Mouse (Mus musculus): ENCODE data around the gene Fam117b. TPM values are rescaled to one million over a fixed set of nuclear protein-coding genes. Genes with fewer than 3 reads are reported as not detected.
A peak's percentile ranks its signal among the peaks of the same experiment; 100 is the strongest.

Gene Fam117b
- polyA plus RNA-seq (2012; rRNA removed): 9.5 and 13.8 TPM in 2 replicates

DNA sequence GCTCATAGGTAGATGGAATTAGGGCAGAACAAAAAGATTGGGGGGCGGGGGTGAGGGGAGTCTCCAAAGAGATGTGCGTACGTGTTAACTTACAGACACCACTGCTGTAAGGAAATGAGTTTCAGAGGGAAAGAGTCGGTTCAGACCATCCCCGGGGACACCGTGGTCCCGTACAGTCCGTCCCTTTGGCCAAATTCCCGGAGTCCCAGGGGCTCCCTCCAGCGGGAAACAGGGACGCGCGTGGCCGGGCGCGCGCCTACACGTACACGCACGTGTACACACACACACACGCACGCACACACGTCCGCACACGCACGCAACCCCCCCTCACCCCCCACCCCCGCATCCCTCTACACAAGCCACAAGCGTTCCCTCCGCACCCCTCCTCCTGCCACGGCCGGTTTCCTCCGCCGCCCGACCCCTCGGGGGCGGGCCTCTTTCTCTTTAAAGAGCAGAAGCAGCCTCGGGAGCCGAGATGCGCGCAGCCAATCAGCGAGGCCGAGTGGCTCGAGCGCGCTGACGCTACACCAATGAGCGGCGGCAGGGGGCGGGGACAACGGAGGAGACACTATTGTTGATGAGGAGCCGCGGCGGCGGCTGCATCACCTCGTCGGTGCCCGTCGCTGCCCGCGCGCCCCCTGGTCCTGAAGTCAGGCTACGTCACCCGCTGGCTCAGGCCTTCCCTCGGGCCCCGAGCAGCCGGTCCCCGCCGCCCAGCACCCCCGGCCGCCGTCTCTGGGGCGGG lies at the start of gene Fam117b:
Gene Fam117b, plus strand, starts transcription at position 594 of the 745 bp plus-strand sequence.
- TF ChIP-seq CTCF (IDR thresholded peaks at IDR 0.05; ENCODE audit: extremely low read depth, insufficient read depth, insufficient read length, insufficient replicate concordance) (no peak), POLR2A (IDR thresholded peaks at IDR 0.05; ENCODE audit: low read depth, low read length) (peak; percentile 26; the same call in 1 of the 2 replicates)
- Histone ChIP-seq H3K4me3 (ENCODE audit: extremely low read depth, insufficient read depth, insufficient read length) (peak within 1 kb of the TSS; percentile 95), H3K27ac (ENCODE audit: insufficient read depth, low read length) (peak within 1 kb of the TSS; percentile 97), H3K36me3 (ENCODE audit: control insufficient read depth, insufficient read depth, low read length) (no peaks in the 10 kb centered on the region), H3K4me1 (ENCODE audit: control insufficient read depth, insufficient read depth, insufficient read length) (no peaks in the 10 kb centered on the region; the same call in 1 of the 2 replicates), H3K27me3 (ENCODE audit: control insufficient read depth, insufficient read depth, low read length) (no peaks in the 10 kb centered on the region)
- WGBS: under 1% methylated on average over 72 of the region's 72 CpGs
- DNase-seq (ENCODE audit: low read depth in 1 of 2, low spot score in 2 of 2): peak; percentile 94 to 99

DNA sequence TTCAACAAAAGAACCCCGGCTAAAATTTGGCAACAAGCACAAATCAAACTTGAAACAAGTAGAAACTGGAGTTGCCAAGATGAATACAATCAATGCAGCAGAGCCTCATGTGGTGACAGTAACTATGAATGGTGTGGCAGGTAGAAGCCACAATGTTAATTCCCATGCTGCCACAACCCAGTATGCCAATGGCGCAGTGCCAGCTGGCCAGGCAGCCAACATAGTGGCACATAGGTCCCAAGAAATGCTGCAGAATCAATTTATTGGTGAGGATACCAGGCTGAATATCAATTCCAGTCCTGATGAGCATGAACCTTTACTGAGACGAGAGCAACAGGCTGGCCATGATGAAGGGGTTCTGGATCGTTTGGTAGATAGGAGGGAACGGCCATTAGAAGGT lies 44.8 kb upstream of the Fam117b start:
- no peaks in the 10 kb centered on the region for H3K4me1 ChIP-seq (ENCODE audit: control insufficient read depth, insufficient read depth, insufficient read length)
- H3K27ac ChIP-seq (ENCODE audit: insufficient read depth, low read length): no peak overlapping the region
- DNase-seq (ENCODE audit: low read depth in 1 of 2, low spot score in 2 of 2): no peak
- TF ChIP-seq POLR2A (IDR thresholded peaks at IDR 0.05; ENCODE audit: low read depth, low read length): no peak
- H3K4me3 ChIP-seq (ENCODE audit: extremely low read depth, insufficient read depth, insufficient read length): no peak overlapping the region
- no peaks in the 10 kb centered on the region for H3K27me3 ChIP-seq (ENCODE audit: control insufficient read depth, insufficient read depth, low read length)
- 94% methylated on average over 5 of the region's 5 CpGs for WGBS
- H3K36me3 ChIP-seq (ENCODE audit: control insufficient read depth, insufficient read depth, low read length): no peaks in the 10 kb centered on the region

DNA sequence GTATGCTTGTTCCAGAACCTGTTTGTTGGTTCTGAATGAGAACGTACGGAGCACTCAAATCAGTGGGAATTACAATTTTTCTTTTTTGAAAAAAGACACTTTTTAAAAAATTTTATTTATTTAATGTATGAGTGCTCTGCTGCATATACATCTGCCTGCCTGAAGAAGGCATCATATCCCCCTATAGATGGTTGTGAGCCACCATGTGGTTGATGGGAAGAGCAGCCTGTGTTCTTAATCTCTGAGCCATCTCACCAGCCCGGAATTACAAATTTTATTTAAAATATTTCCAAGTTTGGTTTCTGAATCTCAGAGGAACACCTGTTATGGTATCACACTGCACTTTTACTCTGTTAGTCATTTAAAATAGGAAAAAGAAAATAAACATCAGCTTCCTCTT lies 38.8 kb upstream of the Fam117b start:
- Histone ChIP-seq H3K36me3 (ENCODE audit: control insufficient read depth, insufficient read depth, low read length) (no peaks in the 10 kb centered on the region), H3K4me1 (ENCODE audit: control insufficient read depth, insufficient read depth, insufficient read length) (no peaks in the 10 kb centered on the region), H3K27me3 (ENCODE audit: control insufficient read depth, insufficient read depth, low read length) (no peaks in the 10 kb centered on the region), H3K27ac (ENCODE audit: insufficient read depth, low read length) (no peak overlapping the region), H3K4me3 (ENCODE audit: extremely low read depth, insufficient read depth, insufficient read length) (no peak overlapping the region)
- TF ChIP-seq CTCF (IDR thresholded peaks at IDR 0.05; ENCODE audit: extremely low read depth, insufficient read depth, insufficient read length, insufficient replicate concordance) (no peak), POLR2A (IDR thresholded peaks at IDR 0.05; ENCODE audit: low read depth, low read length) (no peak)
- DNase-seq (ENCODE audit: low read depth in 1 of 2, low spot score in 2 of 2): no peak
- WGBS: 89% methylated on average over 3 of the region's 3 CpGs

DNA sequence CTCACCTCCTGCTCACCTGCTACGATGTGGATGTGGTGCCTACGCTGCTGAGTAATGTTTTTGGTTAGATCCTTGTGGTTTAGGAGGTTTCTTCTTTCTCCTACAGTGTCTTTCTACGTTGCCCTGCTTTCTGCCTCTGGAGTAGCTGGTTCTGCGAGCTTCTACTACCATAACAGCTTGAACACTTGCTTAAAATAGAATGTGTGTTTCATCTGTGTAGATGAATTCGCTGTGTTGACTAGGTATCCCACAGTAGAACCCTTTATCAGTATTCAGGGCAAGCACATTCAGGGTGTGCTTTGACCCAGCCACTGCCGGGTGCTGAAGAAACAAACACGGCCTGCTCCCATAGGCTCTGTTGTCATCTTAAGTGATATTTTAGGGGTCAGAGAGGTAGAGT lies 34.7 kb upstream of the Fam117b start:
- no peak for DNase-seq (ENCODE audit: low read depth in 1 of 2, low spot score in 2 of 2)
- H3K27ac ChIP-seq (ENCODE audit: insufficient read depth, low read length): no peak overlapping the region
- no peak for TF ChIP-seq CTCF (IDR thresholded peaks at IDR 0.05; ENCODE audit: extremely low read depth, insufficient read depth, insufficient read length, insufficient replicate concordance)
- TF ChIP-seq POLR2A (IDR thresholded peaks at IDR 0.05; ENCODE audit: low read depth, low read length): no peak
- no peaks in the 10 kb centered on the region for H3K4me1 ChIP-seq (ENCODE audit: control insufficient read depth, insufficient read depth, insufficient read length)
- H3K27me3 ChIP-seq (ENCODE audit: control insufficient read depth, insufficient read depth, low read length): no peaks in the 10 kb centered on the region
- no peaks in the 10 kb centered on the region for H3K36me3 ChIP-seq (ENCODE audit: control insufficient read depth, insufficient read depth, low read length)
- no peak overlapping the region for H3K4me3 ChIP-seq (ENCODE audit: extremely low read depth, insufficient read depth, insufficient read length)
- 68% methylated on average over 7 of the region's 7 CpGs for WGBS

DNA sequence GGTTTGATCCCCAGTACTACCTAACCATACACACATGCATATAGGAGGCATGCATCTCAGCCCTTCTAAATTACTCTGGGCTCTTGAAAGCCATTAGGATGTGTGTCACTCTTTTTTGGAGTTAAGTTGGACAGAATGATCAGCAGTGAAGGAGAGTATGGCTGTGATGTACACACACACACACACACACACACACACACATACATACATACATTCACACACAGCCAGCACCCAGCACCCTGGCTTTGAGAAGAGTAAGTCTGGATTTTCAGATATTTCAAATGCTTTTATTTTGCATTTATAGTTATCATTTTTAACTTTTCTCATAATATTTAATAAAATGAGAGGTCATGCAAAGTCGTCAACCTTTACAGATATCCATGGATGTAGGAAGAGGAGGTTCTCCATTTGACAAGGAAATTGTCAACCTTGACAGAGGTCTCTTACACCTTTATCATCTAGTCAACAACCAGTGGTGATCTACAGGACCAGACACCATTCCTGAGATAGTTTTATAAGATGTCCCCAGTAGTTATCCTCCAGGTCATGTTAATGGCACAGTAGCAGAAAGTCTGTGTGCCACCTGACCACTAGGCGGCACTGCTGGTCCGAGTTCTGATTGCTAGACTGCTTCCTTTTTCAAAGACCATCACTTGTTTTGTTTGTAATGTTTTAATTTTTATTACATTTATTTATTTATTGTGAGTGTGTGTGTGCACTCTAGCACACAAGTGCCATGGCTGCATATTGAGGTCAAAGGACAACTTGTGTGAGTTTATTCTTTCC lies 29.3 kb upstream of the Fam117b start:
- Histone ChIP-seq H3K27me3 (ENCODE audit: control insufficient read depth, insufficient read depth, low read length) (no peaks in the 10 kb centered on the region), H3K4me3 (ENCODE audit: extremely low read depth, insufficient read depth, insufficient read length) (no peak overlapping the region), H3K36me3 (ENCODE audit: control insufficient read depth, insufficient read depth, low read length) (no peaks in the 10 kb centered on the region), H3K4me1 (ENCODE audit: control insufficient read depth, insufficient read depth, insufficient read length) (no peaks in the 10 kb centered on the region), H3K27ac (ENCODE audit: insufficient read depth, low read length) (no peak overlapping the region)
- WGBS: 33% methylated on average over 3 of the region's 3 CpGs
- peak; percentile 89; the same call in 1 of the 2 replicates for TF ChIP-seq CTCF (IDR thresholded peaks at IDR 0.05; ENCODE audit: extremely low read depth, insufficient read depth, insufficient read length, insufficient replicate concordance)
- TF ChIP-seq POLR2A (IDR thresholded peaks at IDR 0.05; ENCODE audit: low read depth, low read length): no peak
- DNase-seq (ENCODE audit: low read depth in 1 of 2, low spot score in 2 of 2): peak; percentile 47 to 79

DNA sequence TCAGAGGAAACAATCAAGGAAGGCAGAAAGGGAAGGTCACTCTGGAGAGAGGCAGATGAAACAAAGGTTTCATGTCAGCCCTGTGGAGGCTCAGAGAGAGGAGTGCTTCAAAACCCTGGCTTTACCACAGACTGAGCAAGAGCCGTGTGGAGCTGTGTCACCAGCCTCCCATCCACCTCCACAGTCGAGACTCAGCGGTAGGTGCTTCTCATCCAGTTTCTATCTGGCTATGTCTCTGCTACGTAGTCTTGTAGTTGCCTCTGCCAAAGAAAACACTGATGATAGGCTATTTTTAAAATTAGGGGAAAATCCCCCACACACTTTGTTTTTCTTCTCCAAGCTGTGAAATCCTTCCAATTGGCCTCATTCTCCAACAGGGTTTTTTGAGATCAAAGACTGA lies 25.9 kb upstream of the Fam117b start:
- 63% methylated on average over 4 of the region's 4 CpGs for WGBS
- H3K27ac ChIP-seq (ENCODE audit: insufficient read depth, low read length): no peak overlapping the region
- TF ChIP-seq POLR2A (IDR thresholded peaks at IDR 0.05; ENCODE audit: low read depth, low read length) (no peak), CTCF (IDR thresholded peaks at IDR 0.05; ENCODE audit: extremely low read depth, insufficient read depth, insufficient read length, insufficient replicate concordance) (no peak)
- no peaks in the 10 kb centered on the region for H3K4me1 ChIP-seq (ENCODE audit: control insufficient read depth, insufficient read depth, insufficient read length)
- H3K36me3 ChIP-seq (ENCODE audit: control insufficient read depth, insufficient read depth, low read length): no peaks in the 10 kb centered on the region
- no peaks in the 10 kb centered on the region for H3K27me3 ChIP-seq (ENCODE audit: control insufficient read depth, insufficient read depth, low read length)
- no peak overlapping the region for H3K4me3 ChIP-seq (ENCODE audit: extremely low read depth, insufficient read depth, insufficient read length)
- DNase-seq (ENCODE audit: low read depth in 1 of 2, low spot score in 2 of 2): no peak

DNA sequence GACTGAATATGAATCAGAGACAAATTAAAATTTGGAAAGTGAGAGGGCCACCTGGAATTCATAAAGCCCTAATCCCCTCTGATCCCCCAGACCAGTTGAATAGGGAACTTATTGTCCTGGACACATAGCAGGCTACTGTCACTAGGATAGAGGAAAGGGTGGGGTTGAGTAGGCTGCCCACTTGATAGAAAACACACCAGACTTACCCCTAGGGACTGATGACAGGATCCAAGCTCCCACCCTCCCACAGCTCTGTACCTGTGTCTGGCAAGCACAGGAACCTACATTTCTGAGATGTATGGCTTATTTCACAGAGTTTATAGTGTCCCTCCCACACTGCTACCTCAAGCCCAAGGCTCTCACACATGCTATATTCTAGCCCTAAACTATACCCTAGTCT lies 24.8 kb upstream of the Fam117b start:
- no peak overlapping the region for H3K4me3 ChIP-seq (ENCODE audit: extremely low read depth, insufficient read depth, insufficient read length)
- no peak for TF ChIP-seq POLR2A (IDR thresholded peaks at IDR 0.05; ENCODE audit: low read depth, low read length)
- no peak for TF ChIP-seq CTCF (IDR thresholded peaks at IDR 0.05; ENCODE audit: extremely low read depth, insufficient read depth, insufficient read length, insufficient replicate concordance)
- H3K4me1 ChIP-seq (ENCODE audit: control insufficient read depth, insufficient read depth, insufficient read length): no peaks in the 10 kb centered on the region
- no peaks in the 10 kb centered on the region for H3K36me3 ChIP-seq (ENCODE audit: control insufficient read depth, insufficient read depth, low read length)
- H3K27me3 ChIP-seq (ENCODE audit: control insufficient read depth, insufficient read depth, low read length): no peaks in the 10 kb centered on the region
- no peak for DNase-seq (ENCODE audit: low read depth in 1 of 2, low spot score in 2 of 2)
- H3K27ac ChIP-seq (ENCODE audit: insufficient read depth, low read length): no peak overlapping the region

Data from spleen, adult 2 months (tissue).